In genomic region chr1:90174338-90174737, GRCm38 (mm10) we compare ENCODE assay signal across 33 mouse cellular contexts. TPM values are rescaled to one million over a fixed set of nuclear protein-coding genes. Genes with fewer than 3 reads are reported as not detected.
A peak's percentile ranks its signal among the peaks of the same experiment; 100 is the strongest.
DNase-seq lines count a peak whose midpoint lies in the region; ATAC-seq lines count a peak whose summit lies in the region.
"Had no signal": no experiment of that assay in that cellular context is flagged by ENCODE, and none has a peak within 500 bp of the region (broad histone marks: within the 10 kb centered on the region; RNA-seq: fewer than 3 reads in every experiment).

No protein-coding gene starts in this region.

- peaks cover 14% of the 10 kb centered on the region; the same call in 1 of the 2 replicates for H3K4me1 ChIP-seq in forebrain, embryonic 14.5 days (ENCODE audit: control insufficient read depth, insufficient read depth, low read length)
- H3K4me1 ChIP-seq in forebrain, embryonic 10.5 days, result peaks cover 7% of the 10 kb centered on the region
- peaks cover 16% of the 10 kb centered on the region for H3K4me1 ChIP-seq in forebrain, embryonic 16.5 days (replicated peaks; ENCODE audit: control insufficient read depth, insufficient read depth, low read length)
- H3K4me1 ChIP-seq: intestine, embryonic 15.5 days had no signal

- H3K9ac ChIP-seq in forebrain, embryonic 14.5 days (ENCODE audit: low read length), result no peak overlapping the region
- no peak overlapping the region for H3K9ac ChIP-seq in forebrain, embryonic 16.5 days (replicated peaks; ENCODE audit: low read depth, low read length)
- H3K9ac ChIP-seq: embryonic facial prominence, embryonic 13.5 days; heart, embryonic 12.5 days; heart, embryonic 15.5 days; hindbrain, embryonic 13.5 days; intestine, embryonic 15.5 days had no signal

- peak; percentile 58 for ATAC-seq in forebrain, embryonic 14.5 days
- ATAC-seq in forebrain, embryonic 16.5 days, result peak; percentile 86
- ATAC-seq in megakaryocyte, adult 5-6 weeks (ENCODE audit: poor library complexity, severe bottlenecking), result no peak
- ATAC-seq: hindbrain, embryonic 16.5 days; intestine, embryonic 15.5 days; Patski had no signal

- no peaks in the 10 kb centered on the region for H3K9me3 ChIP-seq in forebrain, embryonic 14.5 days (replicated peaks; ENCODE audit: control insufficient read depth, low read length)
- no peaks in the 10 kb centered on the region for H3K9me3 ChIP-seq in forebrain, embryonic 10.5 days
- H3K9me3 ChIP-seq in forebrain, embryonic 16.5 days (ENCODE audit: control insufficient read depth, low read length), result no peaks in the 10 kb centered on the region
- H3K9me3 ChIP-seq: embryonic facial prominence, embryonic 10.5 days; embryonic facial prominence, embryonic 13.5 days; heart, embryonic 12.5 days; heart, embryonic 15.5 days; hindbrain, embryonic 10.5 days; hindbrain, embryonic 13.5 days; intestine, embryonic 15.5 days had no signal

- WGBS in forebrain, embryonic 14.5 days, result 42% methylated on average over 8 of the region's 8 CpGs
- 63% methylated on average over 8 of the region's 8 CpGs for WGBS in forebrain, embryonic 10.5 days
- 36% methylated on average over 8 of the region's 8 CpGs for WGBS in forebrain, embryonic 16.5 days

- no peaks in the 10 kb centered on the region for H3K27me3 ChIP-seq in forebrain, embryonic 14.5 days (replicated peaks; ENCODE audit: control insufficient read depth, insufficient read depth, low read length)
- no peaks in the 10 kb centered on the region for H3K27me3 ChIP-seq in forebrain, embryonic 10.5 days (ENCODE audit: poor library complexity, severe bottlenecking)
- no peaks in the 10 kb centered on the region for H3K27me3 ChIP-seq in forebrain, embryonic 16.5 days (replicated peaks; ENCODE audit: control insufficient read depth, insufficient read depth, low read length)
- H3K27me3 ChIP-seq: CH12.LX; embryonic facial prominence, embryonic 13.5 days; heart, embryonic 12.5 days; hindbrain, embryonic 13.5 days; intestine, embryonic 15.5 days; Patski had no signal

- H3K27ac ChIP-seq in forebrain, embryonic 14.5 days (ENCODE audit: low read depth, low read length), result no peak overlapping the region
- no peak overlapping the region for H3K27ac ChIP-seq in forebrain, embryonic 10.5 days
- peak overlapping the region; percentile 11; the same call in 1 of the 2 replicates for H3K27ac ChIP-seq in forebrain, embryonic 16.5 days (ENCODE audit: low read length)
- H3K27ac ChIP-seq: embryonic facial prominence, embryonic 10.5 days; embryonic facial prominence, embryonic 13.5 days; gastrocnemius, adult 2 months; heart, embryonic 15.5 days; hindbrain, embryonic 13.5 days; intestine, embryonic 15.5 days had no signal

- no peak overlapping the region for H3K4me3 ChIP-seq in forebrain, embryonic 14.5 days (ENCODE audit: low read depth, low read length)
- no peak overlapping the region for H3K4me3 ChIP-seq in forebrain, embryonic 10.5 days
- H3K4me3 ChIP-seq in forebrain, embryonic 16.5 days (replicated peaks; ENCODE audit: low read length), result no peak overlapping the region
- H3K4me3 ChIP-seq: embryonic facial prominence, embryonic 10.5 days; embryonic facial prominence, embryonic 13.5 days; erythroblast, embryonic 14.5 days; gastrocnemius, adult 2 months; heart, embryonic 12.5 days; heart, embryonic 15.5 days; hindbrain, embryonic 10.5 days; hindbrain, embryonic 13.5 days; intestine, embryonic 15.5 days had no signal

- peak; percentile 44 for DNase-seq in forebrain, embryonic 14.5 days (ENCODE audit: low spot score)
- no peak for DNase-seq in forebrain, embryonic 10.5 days (ENCODE audit: extremely low spot score, low spot score)
- peak; percentile 53 to 58 for DNase-seq in right cerebral cortex, postnatal 10 days (ENCODE audit: low spot score in 2 of 2)
- no peak for DNase-seq in right cerebral cortex, postnatal 36 days (ENCODE audit: low spot score in 2 of 2)
- DNase-seq in adrenal gland, adult 18-20 months (ENCODE audit: low spot score in 2 of 2), result no peak
- DNase-seq: adrenal gland, adult 8-10 months; adrenal gland, postnatal 25 days; B cell, adult 2 months; cerebellum, adult 11-12 months; cerebellum, adult 8-10 months; cerebellum, postnatal 10 days; cerebellum, postnatal 36 days; embryo, embryonic 11 days; gastrocnemius, adult 2 months; gastrocnemius, postnatal 25 days; heart, adult 18-20 months; heart, postnatal 10 days; heart, postnatal 36 days; kidney, adult 11 months had no signal

- H3K36me3 ChIP-seq in forebrain, embryonic 14.5 days (ENCODE audit: control insufficient read depth, insufficient read depth, low read length), result no peaks in the 10 kb centered on the region
- no peaks in the 10 kb centered on the region for H3K36me3 ChIP-seq in forebrain, embryonic 10.5 days (replicated peaks)
- H3K36me3 ChIP-seq in forebrain, embryonic 16.5 days (ENCODE audit: control insufficient read depth, insufficient read depth), result no peaks in the 10 kb centered on the region
- H3K36me3 ChIP-seq: embryonic facial prominence, embryonic 10.5 days; embryonic facial prominence, embryonic 13.5 days; G1E; heart, embryonic 12.5 days; heart, embryonic 15.5 days; hindbrain, embryonic 10.5 days; hindbrain, embryonic 13.5 days; intestine, embryonic 15.5 days had no signal

- no peak overlapping the region for H3K4me2 ChIP-seq in forebrain, embryonic 14.5 days (ENCODE audit: low read length)
- H3K4me2 ChIP-seq in forebrain, embryonic 16.5 days (ENCODE audit: low read length), result no peak overlapping the region
- H3K4me2 ChIP-seq: embryonic facial prominence, embryonic 13.5 days; heart, embryonic 12.5 days; heart, embryonic 15.5 days; hindbrain, embryonic 13.5 days; intestine, embryonic 15.5 days had no signal

RNA-seq across cellular contexts. Expression of gene Iqca, which starts 21.1 kb away (rescaled TPM):
- 0.95 and 0.99 TPM in 2 replicates for polyA plus RNA-seq in forebrain, embryonic 14.5 days (2014; fragmentation: Nextera tagmentation; extraction: Ambion mirVana)
- 0.10 and 0.27 TPM in 2 replicates for polyA plus RNA-seq in forebrain, embryonic 10.5 days (2016; fragmentation: Nextera tagmentation; extraction: Ambion mirVana)
- polyA plus RNA-seq in forebrain, embryonic 16.5 days (2015; fragmentation: Nextera tagmentation; extraction: Ambion mirVana), result 0.45 and 0.67 TPM in 2 replicates
- total RNA-seq in megakaryocyte, adult 5-6 weeks (2015), result not detected in 2 replicates
- total RNA-seq in megakaryocyte, adult 5-6 weeks (2017), result not detected in 2 replicates
- total RNA-seq in adrenal gland, adult 18-20 months (2021), result not detected
- total RNA-seq: adrenal gland, adult 8-10 months; adrenal gland, postnatal 25 days; gastrocnemius, adult 2 months; gastrocnemius, postnatal 25 days; heart, postnatal 10 days; heart, postnatal 36 days had no signal
- polyA plus RNA-seq: erythroblast, embryonic 14.5 days; G1E; heart, embryonic 12.5 days; heart, embryonic 15.5 days had no signal

RNA-seq across cellular contexts. Expression of gene Ackr3, which starts 29.4 kb away (rescaled TPM):
- polyA plus RNA-seq in forebrain, embryonic 14.5 days (2014; fragmentation: Nextera tagmentation; extraction: Ambion mirVana), result 33.5 and 40.2 TPM in 2 replicates
- polyA plus RNA-seq in forebrain, embryonic 10.5 days (2016; fragmentation: Nextera tagmentation; extraction: Ambion mirVana), result 19.3 and 21.5 TPM in 2 replicates
- 20.3 and 26.1 TPM in 2 replicates for polyA plus RNA-seq in forebrain, embryonic 16.5 days (2015; fragmentation: Nextera tagmentation; extraction: Ambion mirVana)
- not detected in 2 replicates for total RNA-seq in megakaryocyte, adult 5-6 weeks (2015)
- total RNA-seq in megakaryocyte, adult 5-6 weeks (2017), result not detected in 2 replicates
- total RNA-seq in adrenal gland, adult 18-20 months (2021), result 100 to 1,000 TPM in 1 of 2 experiments, 10 to 100 TPM in 1; 60.6 to 157 TPM
- polyA plus RNA-seq: erythroblast, embryonic 14.5 days; G1E had no signal

Comparison
In these comparisons a context has a peak if more than half of its experiments do, and no peak if none do; other contexts are left out.
1. DNase-seq: peak in forebrain, embryonic 14.5 days (single experiment) and right cerebral cortex, postnatal 10 days (2 of 2); none in forebrain, embryonic 10.5 days (single experiment), right cerebral cortex, postnatal 36 days (0 of 2) and adrenal gland, adult 18-20 months (0 of 2).